Mouse (Mus musculus) MEL (cell line): ENCODE measurements at regions not wholly inside any gene's neighbourhood (a gene's known extent, or its start where the extent isn't known, plus 50 kb on each side); places are given as distances from the start of the nearest gene placed in this dataset.

Experiments used
- CHD2 ChIP-seq: IDR thresholded peaks from 2 replicates; pipeline ENCODE4 v1.6.1; 2011; ENCODE audit warnings: low read length, improper control_type of control experiment
- CTCF ChIP-seq, 3 experiments: IDR thresholded peaks in 2 of 3; conservative IDR thresholded peaks in 1 of 3; 2 replicates each; pipeline ENCODE4 v1.5.1; 2011 to 2012; ENCODE audit warnings: low read length in 3 of 3, low read depth in 2 of 3, mild to moderate bottlenecking in 2 of 3, improper control_type of control experiment in 1 of 3, inconsistent platforms in 1 of 3, mixed read lengths in 1 of 3, moderate library complexity in 1 of 3; ENCODE audit not compliant: control insufficient read depth in 1 of 3, insufficient read depth in 1 of 3, poor library complexity in 1 of 3, severe bottlenecking in 1 of 3
- E2F4 ChIP-seq: IDR thresholded peaks from 2 replicates; pipeline ENCODE4 v1.6.1; 2011; ENCODE audit warnings: low read depth, low read length, improper control_type of control experiment, borderline replicate concordance
- EP300 ChIP-seq, 2 experiments: IDR thresholded peaks; 2 replicates each; pipeline ENCODE4 v1.6.1; 2011; ENCODE audit warnings: improper control_type of control experiment in 2 of 2, low read length in 2 of 2, low read depth in 1 of 2, mild to moderate bottlenecking in 1 of 2
- HCFC1 ChIP-seq: IDR thresholded peaks from 2 replicates; pipeline ENCODE4 v1.6.1; 2012; ENCODE audit warnings: low read depth, mild to moderate bottlenecking, inconsistent platforms, low read length, improper control_type of control experiment, moderate library complexity
- MAX ChIP-seq: IDR thresholded peaks from 2 replicates; pipeline ENCODE4 v1.6.1; 2011; ENCODE audit warnings: low read length, improper control_type of control experiment
- NRF1 ChIP-seq: IDR thresholded peaks from 2 replicates; pipeline ENCODE4 v1.6.1; 2014; ENCODE audit warnings: low read depth, mild to moderate bottlenecking, inconsistent platforms, low read length, improper control_type of control experiment, moderate library complexity; ENCODE audit not compliant: poor library complexity, insufficient read depth, severe bottlenecking
- POLR2A ChIP-seq, 2 experiments: IDR thresholded peaks; 2 replicates each; pipeline ENCODE4 v1.6.1; 2011 to 2012; ENCODE audit warnings: low read length in 2 of 2, mild to moderate bottlenecking in 2 of 2, control low read depth in 1 of 2, improper control_type of control experiment in 1 of 2, low read depth in 1 of 2, moderate library complexity in 1 of 2; ENCODE audit not compliant: control insufficient read depth in 1 of 2, insufficient read depth in 1 of 2, poor library complexity in 1 of 2
- RCOR1 ChIP-seq: IDR thresholded peaks from 2 replicates; pipeline ENCODE4 v1.6.1; 2012; ENCODE audit warnings: low read depth, mild to moderate bottlenecking, inconsistent platforms, low read length, improper control_type of control experiment
- SMC3 ChIP-seq: IDR thresholded peaks from 2 replicates; pipeline ENCODE4 v1.6.1; 2011; ENCODE audit warnings: low read depth, low read length, improper control_type of control experiment
- TAL1 ChIP-seq: IDR thresholded peaks from 2 replicates; pipeline ENCODE4 v1.6.1; 2012; ENCODE audit warnings: mild to moderate bottlenecking, inconsistent platforms, low read length, moderate library complexity, mixed read lengths
- ZC3H11A ChIP-seq: IDR thresholded peaks from 2 replicates; pipeline ENCODE4 v1.6.1; 2012; ENCODE audit warnings: low read depth, mild to moderate bottlenecking, inconsistent platforms, low read length, improper control_type of control experiment

- no peak for TF ChIP-seq EP300 (IDR thresholded peaks at IDR 0.05; ENCODE audit: low read depth in 1 of 2, low read length in 2 of 2)
- TF ChIP-seq POLR2A (IDR thresholded peaks at IDR 0.05; ENCODE audit: control insufficient read depth in 1 of 2, insufficient read depth in 1 of 2, low read depth in 1 of 2, low read length in 2 of 2, poor library complexity in 1 of 2): no peak
- TF ChIP-seq MAX: no peak
- no peak for TF ChIP-seq E2F4
- no peak for TF ChIP-seq CHD2
- TF ChIP-seq CTCF (IDR thresholded peaks at IDR 0.05 in 2 of 3, conservative IDR thresholded peaks at IDR 0.05 in 1 of 3; ENCODE audit: control insufficient read depth in 1 of 3, insufficient read depth in 1 of 3, low read depth in 2 of 3, low read length in 3 of 3, poor library complexity in 1 of 3, severe bottlenecking in 1 of 3): no peak
- no peak for TF ChIP-seq TAL1
- no peak for TF ChIP-seq SMC3
- TF ChIP-seq NRF1: no peak
- TF ChIP-seq ZC3H11A: no peak
- no peak for TF ChIP-seq RCOR1
- TF ChIP-seq HCFC1: no peak
These were observed 620.7 kb upstream of the Jmjd1c start for GRCm38 (mm10) chr10:66475187-66475735.
